Mouse (Mus musculus) ovary, postnatal 10 days (tissue): ENCODE measurements around the gene Ptpa.
A peak's percentile ranks its signal among the peaks of the same experiment; 100 is the strongest.

ENCODE experiments used
- DNase-seq: peaks from one replicate; pipeline ENCODE4 v3.0.0; 2022; ENCODE audit warnings: low spot score

The Ptpa gene

GRCm38 (mm10) chr2:30463341-30463761 lies 47.5 kb downstream of the Ptpa start:
- no peak for DNase-seq

GRCm38 (mm10) chr2:30463904-30464330 lies 48.1 kb downstream of the Ptpa start:
- no peak for DNase-seq

GRCm38 (mm10) chr2:30464411-30464810 lies 48.6 kb downstream of the Ptpa start:
- DNase-seq: no peak

GRCm38 (mm10) chr2:30466787-30467186 lies 50.9 kb downstream of the Ptpa start:
- no peak for DNase-seq

- DNase-seq: no peak
Observed at GRCm38 (mm10) chr2:30469009-30469408, 53.2 kb downstream of the Ptpa start.

GRCm38 (mm10) chr2:30469796-30470142 lies 53.9 kb downstream of the Ptpa start:
- DNase-seq: peak; percentile 64

GRCm38 (mm10) chr2:30470143-30470946 lies 54.5 kb downstream of the Ptpa start:
- DNase-seq: peak; percentile 58

- no peak for DNase-seq
Observed at GRCm38 (mm10) chr2:30471051-30471450, 55.2 kb downstream of the Ptpa start.

GRCm38 (mm10) chr2:30471795-30472720 lies 56.2 kb downstream of the Ptpa start:
- peak; percentile 54 for DNase-seq

GRCm38 (mm10) chr2:30472731-30473351 lies 57.0 kb downstream of the Ptpa start:
- DNase-seq: no peak

- no peak for DNase-seq
Observed at GRCm38 (mm10) chr2:30473431-30474031, 57.7 kb downstream of the Ptpa start.

GRCm38 (mm10) chr2:30474039-30474438 lies 58.2 kb downstream of the Ptpa start, which contains the start of gene Ier5l:
TSS of gene Ier5l (minus strand) at chr2:30474219.
- peak; percentile 98 for DNase-seq

- DNase-seq: no peak
Observed at GRCm38 (mm10) chr2:30474776-30475175, 58.9 kb downstream of the Ptpa start.

GRCm38 (mm10) chr2:30475457-30475856 lies 59.6 kb downstream of the Ptpa start:
- DNase-seq: no peak

- DNase-seq: no peak
Observed at GRCm38 (mm10) chr2:30476241-30476640, 60.4 kb downstream of the Ptpa start.

GRCm38 (mm10) chr2:30478526-30478925 lies 62.7 kb downstream of the Ptpa start:
- no peak for DNase-seq

GRCm38 (mm10) chr2:30487597-30487996 lies 71.8 kb downstream of the Ptpa start:
- DNase-seq: no peak

- no peak for DNase-seq
Observed at GRCm38 (mm10) chr2:30490384-30490783, 74.5 kb downstream of the Ptpa start.

- no peak for DNase-seq
Observed at GRCm38 (mm10) chr2:30495000-30495908, 79.4 kb downstream of the Ptpa start.

GRCm38 (mm10) chr2:30495909-30496861 lies 80.3 kb downstream of the Ptpa start:
- no peak for DNase-seq
